Mouse (Mus musculus) embryonic facial prominence, embryonic 14.5 days (tissue): ENCODE data around the gene Kansl1. TPM values are rescaled to one million over a fixed set of nuclear protein-coding genes. Genes with fewer than 3 reads are reported as not detected.
A peak's percentile ranks its signal among the peaks of the same experiment; 100 is the strongest.

ENCODE experiments used
- ATAC-seq: fragments of 200-750 bp; cut with Nextera tagmentation; 2 replicates; pipeline ENCODE4 v1.8.0; 2017; ENCODE audit warnings: low read depth, moderate number of reproducible peaks, moderate TSS enrichment
- DNase-seq: peaks from one replicate; pipeline ENCODE4 v3.0.0-alpha.2; 2015; ENCODE audit warnings: low spot score
- H3K27ac ChIP-seq: fragments of 300-500 bp; sonication (generic); replicated peaks from 2 replicates; pipeline ENCODE4 v1.5.1; 2014; ENCODE audit warnings: low read depth, mild to moderate bottlenecking, low read length, moderate library complexity
- H3K27me3 ChIP-seq: fragments of 300-500 bp; sonication (generic); replicated peaks from 2 replicates; pipeline ENCODE4 v1.6.1; 2014; ENCODE audit warnings: low read length; ENCODE audit not compliant: control insufficient read depth, insufficient read depth
- H3K36me3 ChIP-seq: fragments of 300-500 bp; sonication (generic); 2 replicates; pipeline ENCODE4 v1.6.1; 2014; ENCODE audit warnings: low read length, mixed read lengths; ENCODE audit not compliant: control insufficient read depth, insufficient read depth
- H3K4me1 ChIP-seq: fragments of 300-500 bp; sonication (generic); 2 replicates; pipeline ENCODE4 v1.6.1; 2014; ENCODE audit warnings: antibody characterized with exemption, low read length; ENCODE audit not compliant: control insufficient read depth, insufficient read depth
- H3K4me2 ChIP-seq: fragments of 300-500 bp; sonication (generic); 2 replicates; pipeline ENCODE4 v1.6.1; 2014; ENCODE audit warnings: low read depth, mild to moderate bottlenecking, low read length, moderate library complexity, mixed read lengths
- H3K4me3 ChIP-seq: fragments of 300-500 bp; sonication (generic); 2 replicates; pipeline ENCODE4 v1.5.1; 2014; ENCODE audit warnings: low read depth, mild to moderate bottlenecking, low read length
- H3K9ac ChIP-seq: fragments of 300-500 bp; sonication (generic); 2 replicates; pipeline ENCODE4 v1.6.1; 2014; ENCODE audit warnings: low read depth, mild to moderate bottlenecking, low read length, moderate library complexity, mixed read lengths
- H3K9me3 ChIP-seq: fragments of 300-500 bp; sonication (generic); 2 replicates; pipeline ENCODE4 v1.6.1; 2016; ENCODE audit warnings: low read length; ENCODE audit not compliant: control insufficient read depth
- WGBS: fragments of 180-500 bp; shearing (Covaris S2); extraction: QIAGEN DNeasy Blood & Tissue Kit; methylation state at CpG from one replicate; pipeline ENCODE4 v1.1.7; 2014; 5-methylcytosine and 5-hydroxymethylcytosine counted together
- polyA plus RNA-seq: library from polyadenylated mRNA; unstranded; fragments of >200 nt; fragmentation: Nextera tagmentation; extraction: Ambion mirVana; gene quantifications from 2 replicates; pipeline ENCODE4 v1.2.1, GENCODE M21; 2014

Kansl1 gene
- polyA plus RNA-seq, 1 experiment from 2014 or later, result 26.0 TPM

GRCm38 (mm10) chr11:104329185-104329926 lies 139.3 kb downstream of the Kansl1 start:
- Histone ChIP-seq H3K9me3 (no peaks in the 10 kb centered on the region), H3K27ac (no peak overlapping the region), H3K9ac (no peak overlapping the region), H3K4me2 (no peak overlapping the region), H3K36me3 (peaks cover 20% of the 10 kb centered on the region), H3K4me1 (no peaks in the 10 kb centered on the region), H3K4me3 (no peak overlapping the region), H3K27me3 (no peaks in the 10 kb centered on the region)
- WGBS, result 82% methylated on average over 11 of the region's 11 CpGs
- no peak for ATAC-seq
- no peak for DNase-seq

DNA sequence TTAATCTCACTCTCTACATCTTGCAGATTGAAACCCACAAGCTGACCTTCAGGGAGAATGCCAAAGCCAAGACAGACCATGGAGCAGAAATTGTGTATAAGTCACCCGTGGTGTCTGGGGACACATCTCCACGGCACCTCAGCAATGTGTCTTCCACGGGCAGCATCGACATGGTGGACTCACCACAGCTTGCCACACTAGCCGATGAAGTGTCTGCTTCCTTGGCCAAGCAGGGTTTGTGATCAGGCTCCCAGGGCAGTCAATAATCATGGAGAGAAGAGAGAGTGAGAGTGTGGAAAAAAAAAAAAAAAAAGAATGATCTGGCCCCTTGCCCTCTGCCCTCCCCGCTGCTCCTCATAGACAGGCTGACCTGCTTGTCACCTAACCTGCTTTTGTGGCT lies 140.7 kb downstream of the Kansl1 start:
- Histone ChIP-seq H3K9me3 (no peaks in the 10 kb centered on the region), H3K9ac (no peak overlapping the region), H3K27me3 (no peaks in the 10 kb centered on the region), H3K4me2 (no peak overlapping the region), H3K4me3 (no peak overlapping the region), H3K36me3 (peaks cover 9% of the 10 kb centered on the region), H3K4me1 (no peaks in the 10 kb centered on the region), H3K27ac (no peak overlapping the region)
- ATAC-seq, result no peak
- WGBS, result 89% methylated on average over 6 of the region's 6 CpGs
- DNase-seq, result no peak

GRCm38 (mm10) chr11:104327462-104327861 lies 141.2 kb downstream of the Kansl1 start:
- Histone ChIP-seq H3K27me3 (no peaks in the 10 kb centered on the region), H3K27ac (no peak overlapping the region), H3K4me2 (no peak overlapping the region), H3K4me3 (no peak overlapping the region), H3K4me1 (no peaks in the 10 kb centered on the region), H3K36me3 (peaks cover 4% of the 10 kb centered on the region; the same call in 1 of the 2 replicates), H3K9me3 (no peaks in the 10 kb centered on the region), H3K9ac (no peak overlapping the region)
- ATAC-seq, result no peak
- no peak for DNase-seq
- 92% methylated on average over 1 of the region's 1 CpGs for WGBS

DNA sequence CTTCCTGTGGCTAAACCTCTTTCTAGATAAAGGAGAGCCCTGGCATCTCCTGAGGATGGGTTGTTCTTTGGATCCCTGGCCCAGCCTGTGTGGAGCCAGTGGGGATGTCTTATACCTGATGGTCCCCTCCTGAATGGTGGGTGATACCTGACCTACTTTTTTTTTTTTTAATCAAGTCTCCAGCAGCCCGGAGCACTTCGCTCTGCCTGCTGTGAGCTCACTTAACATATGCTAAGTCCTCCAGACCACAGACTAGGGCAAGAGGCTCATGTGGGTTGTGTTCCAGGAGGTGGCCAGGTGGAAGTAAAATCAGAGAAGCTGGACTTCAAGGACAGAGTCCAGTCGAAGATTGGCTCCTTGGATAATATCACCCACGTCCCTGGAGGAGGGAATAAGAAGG lies 146.5 kb downstream of the Kansl1 start:
- H3K27me3 ChIP-seq, result no peaks in the 10 kb centered on the region
- H3K9me3 ChIP-seq, result no peaks in the 10 kb centered on the region
- no peak overlapping the region for H3K9ac ChIP-seq
- DNase-seq (no peak), ATAC-seq (no peak)
- H3K36me3 ChIP-seq, result no peaks in the 10 kb centered on the region
- no peak overlapping the region for H3K27ac ChIP-seq
- H3K4me1 ChIP-seq, result peaks cover 2% of the 10 kb centered on the region; the same call in 1 of the 2 replicates
- WGBS, result 27% methylated on average over 4 of the region's 4 CpGs
- no peak overlapping the region for H3K4me3 ChIP-seq
- no peak overlapping the region for H3K4me2 ChIP-seq

- H3K9me3 ChIP-seq, result no peaks in the 10 kb centered on the region
- H3K9ac ChIP-seq, result no peak overlapping the region
- no peak for ATAC-seq
- peak; percentile 32 for DNase-seq
- H3K27ac ChIP-seq, result no peak overlapping the region
- H3K27me3 ChIP-seq, result no peaks in the 10 kb centered on the region
- H3K4me3 ChIP-seq, result no peak overlapping the region
- peaks cover 2% of the 10 kb centered on the region; the same call in 1 of the 2 replicates for H3K4me1 ChIP-seq
- no peaks in the 10 kb centered on the region for H3K36me3 ChIP-seq
- 48% methylated on average over 5 of the region's 5 CpGs for WGBS
- no peak overlapping the region for H3K4me2 ChIP-seq
Observed at GRCm38 (mm10) chr11:104320511-104320910, 148.2 kb downstream of the Kansl1 start.

- H3K27me3 ChIP-seq, result no peaks in the 10 kb centered on the region
- H3K4me3 ChIP-seq, result peak overlapping the region; percentile 47
- H3K27ac ChIP-seq, result no peak overlapping the region; the same call in none of the 2 replicates
- DNase-seq (peak; percentile 71), ATAC-seq (peak; percentile 74)
- H3K9ac ChIP-seq, result peak overlapping the region; percentile 66
- peak overlapping the region; percentile 78 for H3K4me2 ChIP-seq
- H3K9me3 ChIP-seq, result no peaks in the 10 kb centered on the region
- no peaks in the 10 kb centered on the region for H3K36me3 ChIP-seq
- H3K4me1 ChIP-seq, result peaks cover 2% of the 10 kb centered on the region; the same call in 1 of the 2 replicates
- under 1% methylated on average over 24 of the region's 24 CpGs for WGBS
Observed at GRCm38 (mm10) chr11:104318940-104319781, 149.5 kb downstream of the Kansl1 start.

DNA sequence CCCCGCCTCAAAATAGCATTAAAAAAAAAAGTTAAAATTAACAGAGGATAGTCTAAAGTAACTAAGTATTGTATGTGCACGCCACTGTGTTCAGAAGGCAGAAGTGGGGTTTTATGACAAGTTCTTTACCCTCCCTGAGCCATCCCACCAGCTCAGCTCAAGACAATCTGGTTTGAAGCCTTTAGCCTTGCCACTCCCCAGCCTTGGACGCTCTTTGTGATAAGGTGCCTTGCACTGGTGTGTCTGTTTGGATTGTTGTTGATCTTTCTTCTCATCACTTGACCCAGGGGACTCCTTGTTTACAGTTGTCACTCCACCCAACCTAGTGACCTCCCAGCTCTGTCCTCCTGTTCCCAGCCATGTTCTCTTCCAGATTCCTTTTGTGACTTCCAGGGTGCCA lies 151.0 kb downstream of the Kansl1 start:
- no peak for ATAC-seq

DNA sequence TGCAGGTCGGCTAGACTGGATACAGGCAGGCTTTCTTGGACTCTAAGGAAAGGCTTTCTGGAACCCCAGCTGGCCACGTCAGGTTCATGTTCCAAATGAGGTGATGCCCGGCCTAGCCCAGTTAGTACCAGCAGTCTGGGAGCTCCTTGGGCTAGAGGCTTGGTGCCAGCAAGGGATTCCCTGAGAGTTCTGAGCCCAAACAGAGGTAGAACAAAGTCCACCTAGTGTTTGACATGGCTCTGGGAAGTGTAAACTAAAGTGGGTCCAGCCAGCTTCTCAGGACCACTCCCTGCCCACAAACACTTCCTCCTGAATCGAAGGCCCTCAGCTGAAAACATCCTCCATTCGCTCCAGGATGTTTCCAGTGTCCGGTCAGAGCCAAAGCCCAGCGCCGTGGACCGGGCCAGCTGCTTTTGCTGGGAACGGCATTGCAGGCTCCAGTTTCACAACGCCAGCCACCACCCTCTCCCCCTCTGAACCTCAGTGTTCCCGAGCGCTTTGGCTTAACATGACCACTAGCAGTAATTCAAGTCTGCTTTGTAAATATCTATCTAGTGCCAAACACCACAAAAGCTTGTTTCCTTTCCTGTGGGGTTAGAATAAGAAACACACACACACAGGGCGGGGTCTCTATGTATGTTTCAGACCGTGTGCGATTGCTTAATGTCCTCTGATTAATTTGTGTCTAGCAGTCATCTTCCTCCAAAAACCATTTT lies 151.8 kb downstream of the Kansl1 start:
- no peak overlapping the region for H3K4me3 ChIP-seq
- DNase-seq, result peak; percentile 58
- H3K27me3 ChIP-seq, result no peaks in the 10 kb centered on the region
- WGBS, result 64% methylated on average over 16 of the region's 16 CpGs
- no peak; the same call in 1 of the 2 replicates for ATAC-seq
- H3K4me2 ChIP-seq, result 0 out of 2 replicates have a peak overlapping the region, but pooled peaks have one; percentile 3
- H3K4me1 ChIP-seq, result peaks cover 2% of the 10 kb centered on the region; the same call in 1 of the 2 replicates
- no peaks in the 10 kb centered on the region for H3K36me3 ChIP-seq
- H3K27ac ChIP-seq, result no peak overlapping the region
- no peaks in the 10 kb centered on the region for H3K9me3 ChIP-seq
- no peak overlapping the region for H3K9ac ChIP-seq

More for the DNA sequence above, 151.0 kb downstream of the Kansl1 start:
- DNase-seq, result no peak
- H3K27me3 ChIP-seq, result no peaks in the 10 kb centered on the region
- no peaks in the 10 kb centered on the region for H3K36me3 ChIP-seq
- H3K27ac ChIP-seq, result no peak overlapping the region
- no peaks in the 10 kb centered on the region for H3K9me3 ChIP-seq
- WGBS, result 83% methylated on average over 3 of the region's 3 CpGs
- H3K9ac ChIP-seq, result no peak overlapping the region
- peaks cover 2% of the 10 kb centered on the region; the same call in 1 of the 2 replicates for H3K4me1 ChIP-seq
- no peak overlapping the region for H3K4me3 ChIP-seq
- no peak overlapping the region for H3K4me2 ChIP-seq
